In the genomic region with DNA sequence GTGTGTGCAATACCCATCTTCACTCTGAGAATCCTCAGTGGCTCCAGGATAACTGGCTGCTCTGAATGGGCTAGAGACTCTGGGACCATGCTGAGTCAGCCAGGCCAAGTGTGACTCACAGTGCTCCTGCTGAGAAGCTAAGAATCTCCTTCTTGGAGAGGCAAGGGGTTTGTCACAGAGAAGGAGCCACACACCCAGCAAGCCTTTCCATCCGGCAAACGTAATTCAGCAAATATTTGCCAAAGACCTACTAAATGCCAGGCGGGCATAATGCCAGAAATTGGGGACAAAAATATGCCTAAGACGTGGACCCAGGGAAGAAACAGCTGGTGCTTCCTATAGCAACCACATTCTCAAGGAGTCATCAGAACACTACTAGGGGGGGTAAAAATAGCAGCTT, we compare ENCODE assay signal across 8 mouse cellular contexts.
DNase-seq lines count a peak whose midpoint lies in the region; ATAC-seq and TF ChIP-seq lines count a peak whose summit lies in the region.
"Had no signal": no experiment of that assay in that cellular context is flagged by ENCODE, and none has a peak within 500 bp of the region (broad histone marks: within the 10 kb centered on the region; RNA-seq: fewer than 3 reads in every experiment).

No protein-coding gene starts in this region.

- WGBS in limb, embryonic 14.5 days, result 53% methylated on average over 4 of the region's 4 CpGs
- WGBS in limb, embryonic 10.5 days, result 80% methylated on average over 4 of the region's 4 CpGs

- peak; percentile 34; the same call in 1 of the 2 replicates for ATAC-seq in limb, embryonic 14.5 days (ENCODE audit: low FRiP score, low read depth)

- no peaks in the 10 kb centered on the region for H3K9me3 ChIP-seq in limb, embryonic 14.5 days (ENCODE audit: control insufficient read depth, low read length)
- no peaks in the 10 kb centered on the region for H3K9me3 ChIP-seq in limb, embryonic 10.5 days (replicated peaks)
- H3K9me3 ChIP-seq: midbrain, embryonic 12.5 days had no signal

- no peak overlapping the region for H3K9ac ChIP-seq in limb, embryonic 14.5 days (ENCODE audit: low read depth, low read length, severe bottlenecking)
- H3K9ac ChIP-seq: midbrain, embryonic 12.5 days had no signal

- DNase-seq in limb, embryonic 14.5 days (ENCODE audit: low spot score), result no peak
- DNase-seq in limb, embryonic 10.5 days (ENCODE audit: low spot score), result no peak
- peak; percentile 27 for DNase-seq in adrenal gland, postnatal 14 days
- DNase-seq in frontal cortex, adult 2 months (ENCODE audit: extremely low spot score in 1 of 2, low spot score in 1 of 2), result peak; percentile 26 to 66
- peak; percentile 40 for DNase-seq in lung, postnatal 36 days
- DNase-seq in layer of hippocampus, postnatal 36 days, result no peak
- DNase-seq in layer of hippocampus, adult 9-11 months, result no peak

- no peaks in the 10 kb centered on the region for H3K36me3 ChIP-seq in limb, embryonic 14.5 days (ENCODE audit: control insufficient read depth, insufficient read depth, low read length)
- no peaks in the 10 kb centered on the region for H3K36me3 ChIP-seq in limb, embryonic 10.5 days
- H3K36me3 ChIP-seq: midbrain, embryonic 12.5 days had no signal

- H3K27ac ChIP-seq in limb, embryonic 14.5 days (replicated peaks; ENCODE audit: low read depth, low read length), result no peak overlapping the region
- H3K27ac ChIP-seq in limb, embryonic 10.5 days, result no peak overlapping the region
- H3K27ac ChIP-seq: midbrain, embryonic 12.5 days had no signal

- no peaks in the 10 kb centered on the region for H3K27me3 ChIP-seq in limb, embryonic 14.5 days (ENCODE audit: control insufficient read depth, insufficient read depth, low read length)
- H3K27me3 ChIP-seq in limb, embryonic 10.5 days (ENCODE audit: low read depth, poor library complexity, severe bottlenecking), result no peaks in the 10 kb centered on the region
- H3K27me3 ChIP-seq: midbrain, embryonic 12.5 days had no signal

- H3K4me2 ChIP-seq in limb, embryonic 14.5 days (replicated peaks; ENCODE audit: low read depth, low read length, severe bottlenecking), result no peak overlapping the region
- H3K4me2 ChIP-seq: midbrain, embryonic 12.5 days had no signal

- no peak overlapping the region for H3K4me3 ChIP-seq in limb, embryonic 14.5 days (replicated peaks; ENCODE audit: low read length)
- no peak overlapping the region for H3K4me3 ChIP-seq in limb, embryonic 10.5 days
- H3K4me3 ChIP-seq: midbrain, embryonic 12.5 days had no signal

- H3K4me1 ChIP-seq in limb, embryonic 14.5 days (ENCODE audit: control insufficient read depth, insufficient read depth, low read length), result peaks cover 3% of the 10 kb centered on the region; the same call in 1 of the 2 replicates
- no peaks in the 10 kb centered on the region for H3K4me1 ChIP-seq in limb, embryonic 10.5 days

- TF ChIP-seq POLR2A in limb, embryonic 14.5 days (IDR thresholded peaks at IDR 0.05; ENCODE audit: borderline replicate concordance, extremely low read depth, insufficient read depth, insufficient read length), result no peak

Comparison
In these comparisons a context has a peak if more than half of its experiments do, and no peak if none do; other contexts are left out.
1. DNase-seq: peak in adrenal gland, postnatal 14 days (single experiment), frontal cortex, adult 2 months (2 of 2) and lung, postnatal 36 days (single experiment); none in limb, embryonic 14.5 days (single experiment), limb, embryonic 10.5 days (single experiment), layer of hippocampus, postnatal 36 days (0 of 2) and layer of hippocampus, adult 9-11 months (single experiment).